Mouse (Mus musculus): Measurements from ENCODE around the gene Grik5.
"Not testable (repeated sequence)": the region's sequence is repeated elsewhere in the genome, so short reads cannot be mapped to it uniquely, and the experiment has no call there.

DNA sequence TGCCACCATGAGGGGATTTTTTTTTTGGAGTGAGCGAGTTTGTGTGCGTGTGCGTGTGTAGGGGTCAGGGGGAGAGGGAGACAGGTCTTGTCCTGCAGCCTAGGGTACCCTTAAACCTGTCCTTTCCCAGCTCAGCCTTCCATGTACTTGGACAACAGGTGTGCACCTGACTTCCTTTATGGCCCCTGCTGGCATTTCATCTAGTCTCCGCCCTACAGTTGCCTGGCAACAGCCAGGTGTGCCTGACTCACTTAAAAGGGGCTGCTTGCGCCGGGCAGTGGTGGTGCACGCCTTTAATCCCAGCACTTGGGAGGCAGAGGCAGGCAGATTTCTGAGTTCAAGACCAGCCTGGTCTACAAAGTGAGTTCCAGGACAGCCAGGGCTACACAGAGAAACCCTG, 27.5 kb downstream of the Grik5 start:
- TF ChIP-seq GATA1, TAL1 (IDR thresholded peaks at IDR 0.05; ENCODE audit: low read length): not testable (repeated sequence)

All from erythroblast, embryonic 14.5 days (primary cell).